Mouse (Mus musculus): ENCODE results near the gene Fam205c.

- TF ChIP-seq CTCF (IDR thresholded peaks at IDR 0.05; ENCODE audit: insufficient read depth, low read length) (peak; percentile 56), POLR2A (IDR thresholded peaks at IDR 0.05; ENCODE audit: borderline replicate concordance, extremely low read depth, low read depth, low read length) (no peak)
Observed at GRCm38 (mm10) chr4:42902174-42902573, 28.1 kb upstream of the Fam205c start.

Data from lung, adult 2 months (tissue).